Mouse (Mus musculus): Measurements from ENCODE around the gene Ngrn. TPM values are rescaled to one million over a fixed set of nuclear protein-coding genes. Genes with fewer than 3 reads are reported as not detected.

The Ngrn gene
- polyA plus RNA-seq, 1 experiment = 53.8 TPM

DNA sequence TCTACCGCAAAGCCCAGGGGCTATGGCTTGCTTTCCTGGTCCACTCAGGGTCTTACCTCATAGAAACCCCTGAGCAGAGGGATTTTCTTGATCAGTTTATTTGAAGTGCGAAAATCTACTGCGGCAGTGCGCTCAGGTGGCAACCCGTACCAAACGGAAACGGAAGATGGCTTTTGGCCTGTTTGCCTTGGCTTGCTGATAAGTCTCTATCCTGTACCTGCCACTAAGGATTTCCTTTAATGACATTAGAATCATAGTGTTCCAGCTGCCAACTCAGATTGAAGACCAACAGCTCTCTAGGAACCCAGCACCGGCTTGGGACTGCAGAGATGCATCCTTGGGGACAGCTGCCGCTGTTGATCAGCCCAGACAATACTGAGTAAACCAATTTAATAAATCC, 27.2 kb upstream of the Ngrn start:
- H3K4me3 ChIP-seq (ENCODE audit: control insufficient read depth, insufficient read depth, low read length) = peak overlapping the region; percentile 15; the same call in 1 of the 2 replicates
- WGBS = 72% methylated on average over 9 of the region's 9 CpGs

DNA sequence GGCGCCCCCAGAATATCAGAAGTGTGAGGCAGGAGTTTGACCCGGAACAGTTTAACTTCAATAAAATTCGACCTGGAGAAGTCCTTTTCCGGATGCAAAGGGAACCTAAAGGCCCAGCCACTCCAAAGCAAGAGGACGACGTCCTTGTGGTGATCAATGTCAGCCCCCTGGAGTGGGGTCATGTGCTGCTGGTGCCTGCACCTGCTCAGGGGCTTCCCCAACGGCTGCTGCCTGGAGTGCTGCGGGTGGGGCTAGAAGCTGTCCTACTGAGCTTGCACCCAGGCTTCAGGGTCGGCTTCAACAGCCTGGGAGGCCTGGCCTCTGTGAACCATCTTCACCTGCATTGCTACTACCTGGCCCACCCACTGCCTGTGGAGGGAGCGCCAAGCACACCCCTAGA, 22.5 kb upstream of the Ngrn start:
- TF ChIP-seq CTCF (IDR thresholded peaks at IDR 0.05; ENCODE audit: borderline replicate concordance, control insufficient read depth, extremely low read depth, insufficient read depth, low read length, poor library complexity) (no peak), POLR2A (IDR thresholded peaks at IDR 0.05; ENCODE audit: control insufficient read depth, extremely low read depth, insufficient read depth, low read length, poor library complexity) (no peak)
- peaks cover 22% of the 10 kb centered on the region for H3K36me3 ChIP-seq (ENCODE audit: control insufficient read depth, insufficient read depth, low read length)
- 94% methylated on average over 10 of the region's 10 CpGs for WGBS

More for the DNA sequence above, 27.2 kb upstream of the Ngrn start:
- Histone ChIP-seq H3K4me1 (replicated peaks; ENCODE audit: control insufficient read depth, insufficient read depth, low read length) (peaks cover 7% of the 10 kb centered on the region), H3K36me3 (ENCODE audit: control insufficient read depth, insufficient read depth, low read length) (peaks cover 7% of the 10 kb centered on the region), H3K27me3 (ENCODE audit: control insufficient read depth, insufficient read depth, low read length) (no peaks in the 10 kb centered on the region), H3K27ac (ENCODE audit: control insufficient read depth, insufficient read depth, low read length) (peak overlapping the region; percentile 50; the same call in 1 of the 2 replicates)
- DNase-seq = no peak
- no peak for TF ChIP-seq CTCF (IDR thresholded peaks at IDR 0.05; ENCODE audit: borderline replicate concordance, control insufficient read depth, extremely low read depth, insufficient read depth, low read length, poor library complexity)

DNA sequence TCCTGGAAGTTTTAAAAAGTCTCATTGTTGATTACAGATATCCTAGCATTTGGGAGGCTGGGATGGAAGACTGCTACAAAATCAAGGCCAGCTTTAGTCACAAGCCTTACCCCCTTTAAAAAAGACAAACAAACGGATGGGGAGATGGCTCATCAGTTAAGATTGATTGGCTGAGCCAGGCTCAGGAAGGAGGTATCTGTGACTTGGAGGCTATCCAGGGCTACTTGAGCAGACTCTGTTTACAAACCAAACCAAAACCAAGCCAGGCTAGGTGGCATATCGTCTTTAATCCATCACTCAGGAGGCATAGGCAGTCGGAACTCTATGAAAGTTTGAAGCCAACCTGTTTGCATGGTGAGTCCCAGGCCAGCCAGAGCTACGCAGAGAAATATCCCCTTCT, 19.4 kb upstream of the Ngrn start:
- H3K4me3 ChIP-seq (ENCODE audit: control insufficient read depth, insufficient read depth, low read length) = no peak overlapping the region
- H3K27me3 ChIP-seq (ENCODE audit: control insufficient read depth, insufficient read depth, low read length) = no peaks in the 10 kb centered on the region
- WGBS = 95% methylated on average over 4 of the region's 4 CpGs
- 0 out of 2 replicates have a peak, but pooled peaks cover 2% of the 10 kb centered on the region for H3K4me1 ChIP-seq (replicated peaks; ENCODE audit: control insufficient read depth, insufficient read depth, low read length)
- DNase-seq = no peak
- H3K27ac ChIP-seq (ENCODE audit: control insufficient read depth, insufficient read depth, low read length) = no peak overlapping the region
- TF ChIP-seq POLR2A (IDR thresholded peaks at IDR 0.05; ENCODE audit: control insufficient read depth, extremely low read depth, insufficient read depth, low read length, poor library complexity) (no peak), CTCF (IDR thresholded peaks at IDR 0.05; ENCODE audit: borderline replicate concordance, control insufficient read depth, extremely low read depth, insufficient read depth, low read length, poor library complexity) (no peak)
- H3K36me3 ChIP-seq (ENCODE audit: control insufficient read depth, insufficient read depth, low read length) = peaks cover 22% of the 10 kb centered on the region

More for the DNA sequence above, 22.5 kb upstream of the Ngrn start:
- Histone ChIP-seq H3K4me3 (ENCODE audit: control insufficient read depth, insufficient read depth, low read length) (no peak overlapping the region), H3K27me3 (ENCODE audit: control insufficient read depth, insufficient read depth, low read length) (no peaks in the 10 kb centered on the region), H3K27ac (ENCODE audit: control insufficient read depth, insufficient read depth, low read length) (no peak overlapping the region), H3K4me1 (replicated peaks; ENCODE audit: control insufficient read depth, insufficient read depth, low read length) (peaks cover 5% of the 10 kb centered on the region)
- no peak for DNase-seq

DNA sequence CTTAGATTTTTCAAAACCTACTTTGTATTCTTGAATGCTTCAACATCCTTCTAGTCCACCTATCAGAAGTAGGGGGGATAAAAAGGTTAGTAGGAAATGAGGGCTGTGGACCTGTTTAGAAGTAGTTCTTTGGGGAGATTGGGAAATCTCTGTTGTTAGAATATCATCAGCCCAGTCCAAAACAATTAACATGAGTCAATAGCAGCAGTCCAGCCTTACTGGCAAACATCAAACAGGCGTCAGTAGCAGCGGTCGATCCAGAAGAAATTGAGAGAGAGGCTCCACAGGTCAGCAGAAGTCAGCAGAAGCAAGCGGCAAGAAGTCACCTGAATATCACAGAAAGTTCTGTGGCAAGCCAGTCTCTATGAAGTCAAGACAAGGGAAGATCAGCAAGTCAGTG, 16.2 kb upstream of the Ngrn start:
- no peak overlapping the region for H3K27ac ChIP-seq (ENCODE audit: control insufficient read depth, insufficient read depth, low read length)
- TF ChIP-seq POLR2A (IDR thresholded peaks at IDR 0.05; ENCODE audit: control insufficient read depth, extremely low read depth, insufficient read depth, low read length, poor library complexity) (no peak), CTCF (IDR thresholded peaks at IDR 0.05; ENCODE audit: borderline replicate concordance, control insufficient read depth, extremely low read depth, insufficient read depth, low read length, poor library complexity) (no peak)
- no peak for DNase-seq
- peaks cover 8% of the 10 kb centered on the region; the same call in 1 of the 2 replicates for H3K36me3 ChIP-seq (ENCODE audit: control insufficient read depth, insufficient read depth, low read length)
- H3K4me3 ChIP-seq (ENCODE audit: control insufficient read depth, insufficient read depth, low read length) = no peak overlapping the region
- no peaks in the 10 kb centered on the region for H3K27me3 ChIP-seq (ENCODE audit: control insufficient read depth, insufficient read depth, low read length)
- over 99% methylated on average over 4 of the region's 4 CpGs for WGBS
- H3K4me1 ChIP-seq (replicated peaks; ENCODE audit: control insufficient read depth, insufficient read depth, low read length) = 0 out of 2 replicates have a peak, but pooled peaks cover 2% of the 10 kb centered on the region

DNA sequence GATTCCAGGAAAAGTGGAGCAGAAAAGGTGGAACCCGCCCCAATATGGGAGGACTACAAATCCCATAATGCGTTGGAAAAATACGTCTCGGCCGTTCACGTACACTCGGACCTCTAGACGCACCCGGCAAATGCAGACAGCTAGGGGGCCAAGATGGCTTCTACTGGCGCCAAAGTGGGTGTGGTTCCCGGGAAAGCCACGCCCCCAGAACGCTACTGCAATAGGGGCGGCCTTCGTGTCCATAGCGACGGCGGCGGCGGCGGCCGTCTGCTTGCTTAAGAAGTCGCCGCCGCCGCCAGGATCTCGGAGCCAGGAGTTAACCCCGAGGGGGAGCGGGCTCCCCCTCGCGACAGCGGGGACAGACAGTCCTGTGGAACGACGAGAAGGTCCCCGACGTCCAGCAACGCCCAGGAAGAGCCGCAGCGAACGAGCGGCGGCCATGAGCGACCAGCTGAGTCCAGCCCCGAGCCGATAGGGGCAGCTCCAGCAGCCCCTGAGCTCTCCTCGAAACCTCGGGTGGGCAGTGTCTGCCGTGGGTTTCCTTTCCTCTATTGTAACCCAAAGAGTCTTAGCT, 14.8 kb upstream of the Ngrn start, which contains the start of gene Ttll13:
TSS of gene Ttll13 (plus strand) at position 229 of the 574 bp plus-strand sequence.
- H3K27ac ChIP-seq (ENCODE audit: control insufficient read depth, insufficient read depth, low read length) = no peak within 1 kb of the TSS
- no peaks in the 10 kb centered on the region for H3K36me3 ChIP-seq (ENCODE audit: control insufficient read depth, insufficient read depth, low read length)
- H3K4me3 ChIP-seq (ENCODE audit: control insufficient read depth, insufficient read depth, low read length) = peak within 1 kb of the TSS; percentile 48
- no peaks in the 10 kb centered on the region for H3K27me3 ChIP-seq (ENCODE audit: control insufficient read depth, insufficient read depth, low read length)
- DNase-seq = peak; percentile 96
- 0 out of 2 replicates have a peak, but pooled peaks cover 2% of the 10 kb centered on the region for H3K4me1 ChIP-seq (replicated peaks; ENCODE audit: control insufficient read depth, insufficient read depth, low read length)
- peak; percentile 82 for TF ChIP-seq CTCF (IDR thresholded peaks at IDR 0.05; ENCODE audit: borderline replicate concordance, control insufficient read depth, extremely low read depth, insufficient read depth, low read length, poor library complexity)
- TF ChIP-seq POLR2A (IDR thresholded peaks at IDR 0.05; ENCODE audit: control insufficient read depth, extremely low read depth, insufficient read depth, low read length, poor library complexity) = no peak
- WGBS = under 1% methylated on average over 48 of the region's 48 CpGs

DNA sequence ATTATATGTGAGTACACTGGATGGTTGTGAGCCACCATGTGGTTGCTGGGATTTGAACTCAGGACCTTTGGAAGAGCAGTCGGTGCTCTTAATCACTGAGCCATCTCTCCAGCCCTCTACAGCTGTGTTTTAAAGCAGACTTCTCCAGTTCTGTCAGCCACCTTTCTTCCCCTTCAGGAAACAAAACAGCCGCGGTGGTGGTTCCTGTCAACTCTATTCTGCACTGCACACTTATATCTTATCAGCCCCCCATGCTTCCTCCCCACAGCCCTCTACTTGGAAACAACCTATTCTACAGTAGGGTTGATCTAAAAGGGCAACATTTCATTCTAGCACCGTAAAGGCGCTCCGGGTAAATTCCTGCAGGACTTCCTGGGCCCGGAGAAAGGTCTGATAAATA, 14.2 kb upstream of the Ngrn start:
- Histone ChIP-seq H3K27ac (ENCODE audit: control insufficient read depth, insufficient read depth, low read length) (no peak overlapping the region), H3K4me1 (replicated peaks; ENCODE audit: control insufficient read depth, insufficient read depth, low read length) (0 out of 2 replicates have a peak, but pooled peaks cover 2% of the 10 kb centered on the region), H3K36me3 (ENCODE audit: control insufficient read depth, insufficient read depth, low read length) (no peaks in the 10 kb centered on the region), H3K27me3 (ENCODE audit: control insufficient read depth, insufficient read depth, low read length) (no peaks in the 10 kb centered on the region), H3K4me3 (ENCODE audit: control insufficient read depth, insufficient read depth, low read length) (no peak overlapping the region)
- TF ChIP-seq POLR2A (IDR thresholded peaks at IDR 0.05; ENCODE audit: control insufficient read depth, extremely low read depth, insufficient read depth, low read length, poor library complexity) (no peak), CTCF (IDR thresholded peaks at IDR 0.05; ENCODE audit: borderline replicate concordance, control insufficient read depth, extremely low read depth, insufficient read depth, low read length, poor library complexity) (no peak)
- peak; percentile 19 for DNase-seq
- 16% methylated on average over 7 of the region's 7 CpGs for WGBS

Data from thymus, adult 2 months (tissue).